Comparison of ENCODE assay signal across 26 mouse cellular contexts in genomic region chr14:51896019-51896418, GRCm38 (mm10). TPM values are rescaled to one million over a fixed set of nuclear protein-coding genes. Genes with fewer than 3 reads are reported as not detected.
DNase-seq lines count a peak whose midpoint lies in the region; ATAC-seq and TF ChIP-seq lines count a peak whose summit lies in the region.
"Had no signal": no experiment of that assay in that cellular context is flagged by ENCODE, and none has a peak within 500 bp of the region (broad histone marks: within the 10 kb centered on the region; RNA-seq: fewer than 3 reads in every experiment).

No protein-coding gene starts in this region.

- peak overlapping the region; percentile 35; the same call in 1 of the 2 replicates for H3K4me2 ChIP-seq in intestine, postnatal 0 days (replicated peaks; ENCODE audit: low read depth)
- H3K4me2 ChIP-seq: embryonic facial prominence, embryonic 15.5 days; forebrain, embryonic 15.5 days; hindbrain, embryonic 12.5 days had no signal

- WGBS in intestine, postnatal 0 days = 44% methylated on average over 6 of the region's 6 CpGs

- H3K36me3 ChIP-seq in MEL (ENCODE audit: control insufficient read depth in 1 of 2, insufficient read depth in 2 of 2, low read length in 2 of 2) = peaks cover 0 to 8% of the 10 kb centered on the region in 2 experiments; a peak in 2 of 4 replicates
- peaks cover 22% of the 10 kb centered on the region for H3K36me3 ChIP-seq in intestine, postnatal 0 days (ENCODE audit: control insufficient read depth, insufficient read depth)

- peak in 1 of 2 experiments; percentile 75; a peak in 3 of 4 replicates for TF ChIP-seq EP300 in MEL (IDR thresholded peaks at IDR 0.05; ENCODE audit: low read depth in 1 of 2, low read length in 2 of 2)

- H3K27me3 ChIP-seq in MEL (ENCODE audit: control insufficient read depth in 1 of 2, insufficient read depth in 2 of 2, low read length in 2 of 2) = no peaks in the 10 kb centered on the region
- no peaks in the 10 kb centered on the region for H3K27me3 ChIP-seq in intestine, postnatal 0 days (replicated peaks; ENCODE audit: control insufficient read depth, insufficient read depth, low read length)
- H3K27me3 ChIP-seq: embryonic facial prominence, embryonic 15.5 days; forebrain, embryonic 15.5 days; hindbrain, embryonic 12.5 days had no signal

- DNase-seq in cerebellum, postnatal 10 days = peak; percentile 42 to 43
- no peak for DNase-seq in cerebellum, adult 18-20 months
- DNase-seq in A20 (ENCODE audit: low read depth, low spot score) (peak; percentile 19), MEL (ENCODE audit: low read depth, low spot score) (peak; percentile 52)
- no peak for DNase-seq in adrenal gland, postnatal 4 days (ENCODE audit: low spot score in 2 of 2)
- DNase-seq: adrenal gland, postnatal 10 days; embryo, embryonic 11 days; gastrocnemius, postnatal 36 days; heart, postnatal 10 days; heart, postnatal 4 days; kidney, adult 2 months had no signal

- no peak for TF ChIP-seq CTCF in MEL (IDR thresholded peaks at IDR 0.05 in 2 of 3, conservative IDR thresholded peaks at IDR 0.05 in 1 of 3; ENCODE audit: control insufficient read depth in 1 of 3, insufficient read depth in 1 of 3, low read depth in 2 of 3, low read length in 3 of 3, poor library complexity in 1 of 3, severe bottlenecking in 1 of 3)
- TF ChIP-seq CTCF in intestine, postnatal 0 days (IDR thresholded peaks at IDR 0.05; ENCODE audit: low read depth) = no peak

- no peak overlapping the region for H3K27ac ChIP-seq in MEL (ENCODE audit: control insufficient read depth, low read depth, low read length)
- H3K27ac ChIP-seq in intestine, postnatal 0 days (ENCODE audit: low read depth, low read length) = no peak overlapping the region
- H3K27ac ChIP-seq: embryonic facial prominence, embryonic 15.5 days; forebrain, embryonic 15.5 days; heart, embryonic 10.5 days; hindbrain, embryonic 12.5 days had no signal

- H3K4me1 ChIP-seq in MEL (ENCODE audit: control insufficient read depth in 1 of 2, insufficient read depth in 2 of 2, low read length in 2 of 2) = peaks cover 3 to 17% of the 10 kb centered on the region in 2 experiments; a peak in 3 of 4 replicates
- H3K4me1 ChIP-seq in intestine, postnatal 0 days (replicated peaks; ENCODE audit: control insufficient read depth, insufficient read depth, low read length) = no peaks in the 10 kb centered on the region
- H3K4me1 ChIP-seq: embryonic facial prominence, embryonic 15.5 days; forebrain, embryonic 15.5 days; hindbrain, embryonic 12.5 days had no signal

- no peak for TF ChIP-seq RAD21 in MEL (IDR thresholded peaks at IDR 0.05; ENCODE audit: low read depth, low read length)

- no peaks in the 10 kb centered on the region for H3K9me3 ChIP-seq in MEL (replicated peaks; ENCODE audit: insufficient read depth, low read length)
- no peaks in the 10 kb centered on the region for H3K9me3 ChIP-seq in intestine, postnatal 0 days (ENCODE audit: control insufficient read depth)
- H3K9me3 ChIP-seq: embryonic facial prominence, embryonic 15.5 days; forebrain, embryonic 15.5 days; G1E; heart, embryonic 10.5 days; hindbrain, embryonic 12.5 days had no signal

- no peak for TF ChIP-seq POLR2A in MEL (IDR thresholded peaks at IDR 0.05; ENCODE audit: control insufficient read depth in 1 of 2, insufficient read depth in 1 of 2, low read depth in 1 of 2, low read length in 2 of 2, poor library complexity in 1 of 2)

- no peaks in the 10 kb centered on the region for H3K79me2 ChIP-seq in MEL (ENCODE audit: control insufficient read depth, insufficient read depth, low read length, poor library complexity)

- ATAC-seq in intestine, postnatal 0 days = no peak
- ATAC-seq in erythroid progenitor cell, adult 5-6 weeks (replicated peaks; ENCODE audit: low FRiP score, poor library complexity, severe bottlenecking) = no peak
- ATAC-seq: forebrain, embryonic 15.5 days; hindbrain, embryonic 16.5 days; inflammation-experienced regulatory T-cells, adult 6 months had no signal

- H3K9ac ChIP-seq in MEL (ENCODE audit: control insufficient read depth, low read depth, low read length, poor library complexity, severe bottlenecking) = no peak overlapping the region
- no peak overlapping the region for H3K9ac ChIP-seq in intestine, postnatal 0 days (ENCODE audit: low read depth, low read length)
- H3K9ac ChIP-seq: embryonic facial prominence, embryonic 15.5 days; forebrain, embryonic 15.5 days; hindbrain, embryonic 12.5 days had no signal

- H3K4me3 ChIP-seq in MEL (ENCODE audit: control insufficient read depth in 1 of 2, insufficient read depth in 1 of 2, low read depth in 2 of 2, low read length in 2 of 2) = no peak overlapping the region
- H3K4me3 ChIP-seq in intestine, postnatal 0 days (ENCODE audit: low read depth, low read length) = no peak overlapping the region
- H3K4me3 ChIP-seq: embryonic facial prominence, embryonic 15.5 days; erythroblast, embryonic 14.5 days; forebrain, embryonic 15.5 days; heart, embryonic 10.5 days; hindbrain, embryonic 12.5 days had no signal

TF ChIP-seq in MEL, 35 proteins besides CTCF, POLR2A, EP300 and RAD21:
- peak; percentile 45; the same call in 1 of the 2 replicates for TF ChIP-seq GATA1 (IDR thresholded peaks at IDR 0.05; ENCODE audit: low read depth, low read length)
- TF ChIP-seq UBTF (IDR thresholded peaks at IDR 0.05; ENCODE audit: borderline replicate concordance, insufficient read depth, low read depth, low read length) = no peak
- TF ChIP-seq SIN3A (IDR thresholded peaks at IDR 0.05; ENCODE audit: low read length) = no peak
- TF ChIP-seq HCFC1 (IDR thresholded peaks at IDR 0.05; ENCODE audit: low read depth, low read length) = no peak
- no peak for TF ChIP-seq RCOR1 (IDR thresholded peaks at IDR 0.05; ENCODE audit: low read depth, low read length)
- no peak for TF ChIP-seq MAX (IDR thresholded peaks at IDR 0.05; ENCODE audit: low read length)
- TF ChIP-seq E2F4 (IDR thresholded peaks at IDR 0.05; ENCODE audit: borderline replicate concordance, low read depth, low read length) = no peak
- peak; percentile 58 for TF ChIP-seq TCF12 (IDR thresholded peaks at IDR 0.05; ENCODE audit: low read depth, low read length)
- TF ChIP-seq MAFK (IDR thresholded peaks at IDR 0.05; ENCODE audit: borderline replicate concordance, low read depth, low read length) = no peak
- no peak for TF ChIP-seq JUND (IDR thresholded peaks at IDR 0.05; ENCODE audit: low read depth, low read length)
- TF ChIP-seq CHD2 (IDR thresholded peaks at IDR 0.05; ENCODE audit: low read length) = no peak
- TF ChIP-seq MAZ (IDR thresholded peaks at IDR 0.05; ENCODE audit: low read depth, low read length) = no peak
- no peak for TF ChIP-seq GABPA (IDR thresholded peaks at IDR 0.05; ENCODE audit: low read depth, low read length)
- no peak for TF ChIP-seq ETS1 (IDR thresholded peaks at IDR 0.05; ENCODE audit: low read depth, low read length)
- peak; percentile 64 for TF ChIP-seq TAL1 (IDR thresholded peaks at IDR 0.05; ENCODE audit: low read length)
- TF ChIP-seq ZMIZ1 (IDR thresholded peaks at IDR 0.05; ENCODE audit: low read depth, low read length) = no peak

RNA-seq across cellular contexts. Expression of gene Slc39a2, which starts 3.3 kb away (rescaled TPM):
- 0.07 TPM in 1 of 2 replicates, not detected in the other for total RNA-seq in MEL (2012; rRNA removed)
- under 1 TPM in 1 of 2 experiments, not detected in 1; 0.07 TPM for polyA plus RNA-seq in MEL (2012; ENCODE audit: insufficient read depth in 1 of 2, insufficient read length in 2 of 2, low read depth in 1 of 2, low replicate concordance in 2 of 2, missing spikeins in 1 of 2)
- 0.38 and 0.57 TPM in 2 replicates for polyA plus RNA-seq in intestine, postnatal 0 days (2015; fragmentation: Nextera tagmentation; extraction: Ambion mirVana)
- total RNA-seq in erythroid progenitor cell, adult 5-6 weeks (2015; ENCODE audit: low replicate concordance) = 2.1 TPM in 1 of 2 replicates, not detected in the other
- not detected in 2 replicates for total RNA-seq in erythroid progenitor cell, adult 5-6 weeks (2017; ENCODE audit: low replicate concordance)
- under 1 TPM; 0.82 to 0.95 TPM for total RNA-seq in adrenal gland, postnatal 4 days (2021)
- total RNA-seq: common myeloid progenitor, adult 5-6 weeks had no signal
- polyA plus RNA-seq: erythroblast, embryonic 14.5 days had no signal

RNA-seq across cellular contexts. Expression of gene Mettl17, which starts 11.4 kb away (rescaled TPM):
- total RNA-seq in MEL (2012; rRNA removed) = 26.1 and 28.3 TPM in 2 replicates
- polyA plus RNA-seq in MEL (2012; ENCODE audit: insufficient read depth in 1 of 2, insufficient read length in 2 of 2, low read depth in 1 of 2, low replicate concordance in 2 of 2, missing spikeins in 1 of 2) = 10 to 100 TPM in 1 of 2 experiments, not detected in 1; 54.4 TPM
- polyA plus RNA-seq in intestine, postnatal 0 days (2015; fragmentation: Nextera tagmentation; extraction: Ambion mirVana) = 16.9 and 19.7 TPM in 2 replicates
- total RNA-seq in erythroid progenitor cell, adult 5-6 weeks (2015; ENCODE audit: low replicate concordance) = 1.7 and 4.3 TPM in 2 replicates
- total RNA-seq in erythroid progenitor cell, adult 5-6 weeks (2017; ENCODE audit: low replicate concordance) = 11.3 TPM in 1 of 2 replicates, not detected in the other
- total RNA-seq in adrenal gland, postnatal 4 days (2021) = 10 to 100 TPM; 37.5 to 44.2 TPM

RNA-seq across cellular contexts. Expression of gene Ndrg2, which starts 17.9 kb away (rescaled TPM):
- 11.2 and 17.0 TPM in 2 replicates for total RNA-seq in MEL (2012; rRNA removed)
- 10 to 100 TPM in 1 of 2 experiments, not detected in 1; 48.6 TPM for polyA plus RNA-seq in MEL (2012; ENCODE audit: insufficient read depth in 1 of 2, insufficient read length in 2 of 2, low read depth in 1 of 2, low replicate concordance in 2 of 2, missing spikeins in 1 of 2)
- polyA plus RNA-seq in intestine, postnatal 0 days (2015; fragmentation: Nextera tagmentation; extraction: Ambion mirVana) = 24.9 and 27.1 TPM in 2 replicates
- total RNA-seq in erythroid progenitor cell, adult 5-6 weeks (2015; ENCODE audit: low replicate concordance) = 18.4 TPM in 1 of 2 replicates, not detected in the other
- 5.9 and 9.2 TPM in 2 replicates for total RNA-seq in erythroid progenitor cell, adult 5-6 weeks (2017; ENCODE audit: low replicate concordance)
- 100 to 1,000 TPM; 155 to 181 TPM for total RNA-seq in adrenal gland, postnatal 4 days (2021)

RNA-seq across cellular contexts. Expression of gene Tppp2, which starts 22.2 kb away (rescaled TPM):
- total RNA-seq in MEL (2012; rRNA removed) = not detected in 2 replicates
- polyA plus RNA-seq in MEL (2012; ENCODE audit: insufficient read depth in 1 of 2, insufficient read length in 2 of 2, low read depth in 1 of 2, low replicate concordance in 2 of 2, missing spikeins in 1 of 2) = not detected
- not detected in 2 replicates for polyA plus RNA-seq in intestine, postnatal 0 days (2015; fragmentation: Nextera tagmentation; extraction: Ambion mirVana)
- not detected in 2 replicates for total RNA-seq in erythroid progenitor cell, adult 5-6 weeks (2015; ENCODE audit: low replicate concordance)
- not detected in 2 replicates for total RNA-seq in erythroid progenitor cell, adult 5-6 weeks (2017; ENCODE audit: low replicate concordance)
- not detected for total RNA-seq in adrenal gland, postnatal 4 days (2021)
- total RNA-seq: adrenal gland, postnatal 10 days; common myeloid progenitor, adult 5-6 weeks; G1E; gastrocnemius, postnatal 36 days; heart, postnatal 10 days; heart, postnatal 4 days had no signal
- polyA plus RNA-seq: embryonic facial prominence, embryonic 11.5 days; embryonic facial prominence, embryonic 15.5 days; erythroblast, embryonic 14.5 days; forebrain, embryonic 11.5 days; forebrain, embryonic 15.5 days; G1E; heart, embryonic 10.5 days; heart, embryonic 14.5 days; hindbrain, embryonic 12.5 days; hindbrain, embryonic 16.5 days; inflammation-experienced regulatory T-cells, adult 6 months; kidney, adult 2 months had no signal

RNA-seq across cellular contexts. Expression of gene Rnase13, which starts 26.6 kb away (rescaled TPM):
- not detected in 2 replicates for total RNA-seq in MEL (2012; rRNA removed)
- polyA plus RNA-seq in MEL (2012; ENCODE audit: insufficient read depth in 1 of 2, insufficient read length in 2 of 2, low read depth in 1 of 2, low replicate concordance in 2 of 2, missing spikeins in 1 of 2) = not detected
- polyA plus RNA-seq in intestine, postnatal 0 days (2015; fragmentation: Nextera tagmentation; extraction: Ambion mirVana) = not detected in 2 replicates
- total RNA-seq in erythroid progenitor cell, adult 5-6 weeks (2015; ENCODE audit: low replicate concordance) = not detected in 2 replicates
- total RNA-seq in erythroid progenitor cell, adult 5-6 weeks (2017; ENCODE audit: low replicate concordance) = not detected in 2 replicates
- not detected for total RNA-seq in adrenal gland, postnatal 4 days (2021)
- total RNA-seq: adrenal gland, postnatal 10 days; common myeloid progenitor, adult 5-6 weeks; G1E; gastrocnemius, adult 8-10 months; gastrocnemius, postnatal 36 days; heart, postnatal 10 days; heart, postnatal 4 days had no signal
- polyA plus RNA-seq: embryonic facial prominence, embryonic 11.5 days; embryonic facial prominence, embryonic 15.5 days; erythroblast, embryonic 14.5 days; forebrain, embryonic 11.5 days; forebrain, embryonic 15.5 days; G1E; heart, embryonic 10.5 days; heart, embryonic 14.5 days; hindbrain, embryonic 12.5 days; hindbrain, embryonic 16.5 days; inflammation-experienced regulatory T-cells, adult 6 months; kidney, adult 2 months had no signal

Comparison
In these comparisons a context has a peak if more than half of its experiments do, and no peak if none do; other contexts are left out.
1. DNase-seq: peak in cerebellum, postnatal 10 days (2 of 2), A20 (single experiment) and MEL (single experiment); none in cerebellum, adult 18-20 months (0 of 2) and adrenal gland, postnatal 4 days (0 of 2).